Mouse (Mus musculus) megakaryocyte, embryonic 14.5 days (primary cell): ENCODE results near the gene Sv2a.
"Not testable (repeated sequence)": the region's sequence is repeated elsewhere in the genome, so short reads cannot be mapped to it uniquely, and the experiment has no call there.

Experiments
- FLI1 ChIP-seq: IDR thresholded peaks from 2 replicates; pipeline ENCODE4 v1.6.1; 2012; ENCODE audit warnings: low read length, inconsistent platforms, mixed read lengths
- GATA1 ChIP-seq: IDR thresholded peaks from 3 replicates; pipeline ENCODE4 v1.6.1; 2012; ENCODE audit warnings: mixed read lengths, low read length, inconsistent platforms, borderline replicate concordance

DNA sequence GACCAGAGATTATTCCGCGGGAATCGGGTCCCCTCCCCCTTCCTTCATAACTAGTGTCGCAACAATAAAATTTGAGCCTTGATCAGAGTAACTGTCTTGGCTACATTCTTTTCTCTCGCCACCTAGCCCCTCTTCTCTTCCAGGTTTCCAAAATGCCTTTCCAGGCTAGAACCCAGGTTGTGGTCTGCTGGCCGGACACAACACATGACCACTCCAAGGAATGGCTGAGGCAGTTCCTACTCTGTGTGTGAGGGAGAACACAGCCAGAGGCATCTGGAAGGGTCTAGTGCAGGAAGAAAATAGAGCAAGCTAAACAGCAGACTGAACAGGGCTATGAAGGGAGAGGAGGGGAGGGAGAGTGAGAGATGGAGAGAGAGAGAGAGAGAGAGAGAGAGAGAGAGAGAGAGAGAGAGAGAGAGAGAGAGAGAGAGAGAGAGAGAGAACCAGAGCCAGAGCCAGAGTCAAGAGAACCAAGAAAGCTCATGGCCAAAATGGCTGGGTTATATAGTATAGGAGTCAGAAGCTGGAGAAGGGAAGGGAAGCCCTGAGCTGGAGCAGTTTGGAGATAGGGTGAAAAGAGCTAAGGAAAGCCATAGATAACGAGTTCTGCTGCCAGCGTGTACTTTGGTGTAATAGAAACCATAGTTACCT, 17.8 kb downstream of the Sv2a start:
- not testable (repeated sequence) for TF ChIP-seq GATA1, FLI1
